Mouse (Mus musculus) brain, embryonic 14.5 days (tissue): ENCODE measurements around the gene Slc35f6. TPM values are rescaled to one million over a fixed set of nuclear protein-coding genes. Genes with fewer than 3 reads are reported as not detected.
"Not testable (repeated sequence)": the region's sequence is repeated elsewhere in the genome, so short reads cannot be mapped to it uniquely, and the experiment has no call there.

ENCODE experiments used
- DNase-seq: peaks from one replicate; pipeline ENCODE4 v3.0.0-alpha.2; 2011; ENCODE audit warnings: low read depth
- CTCF ChIP-seq: fragments of 200-500 bp; IDR thresholded peaks from 2 replicates; pipeline ENCODE4 v1.5.1; 2012; ENCODE audit warnings: inconsistent platforms, mild to moderate bottlenecking, moderate library complexity, borderline replicate concordance; ENCODE audit not compliant: insufficient read depth, insufficient read length; ENCODE audit errors: extremely low read depth
- POLR2A ChIP-seq: fragments of 200-500 bp; IDR thresholded peaks from 2 replicates; pipeline ENCODE4 v1.6.1; 2012; ENCODE audit warnings: mild to moderate bottlenecking, inconsistent platforms, borderline replicate concordance; ENCODE audit not compliant: poor library complexity, insufficient read depth, insufficient read length, severe bottlenecking; ENCODE audit errors: extremely low read depth
- polyA plus RNA-seq: library from polyadenylated mRNA; depleted of rRNA; stranded (reverse); fragments of >200 nt; gene quantifications from 2 replicates; pipeline ENCODE4 v1.2.3, GENCODE M21; 2012

The Slc35f6 gene
- polyA plus RNA-seq, 1 experiment = 44.4 TPM

DNA sequence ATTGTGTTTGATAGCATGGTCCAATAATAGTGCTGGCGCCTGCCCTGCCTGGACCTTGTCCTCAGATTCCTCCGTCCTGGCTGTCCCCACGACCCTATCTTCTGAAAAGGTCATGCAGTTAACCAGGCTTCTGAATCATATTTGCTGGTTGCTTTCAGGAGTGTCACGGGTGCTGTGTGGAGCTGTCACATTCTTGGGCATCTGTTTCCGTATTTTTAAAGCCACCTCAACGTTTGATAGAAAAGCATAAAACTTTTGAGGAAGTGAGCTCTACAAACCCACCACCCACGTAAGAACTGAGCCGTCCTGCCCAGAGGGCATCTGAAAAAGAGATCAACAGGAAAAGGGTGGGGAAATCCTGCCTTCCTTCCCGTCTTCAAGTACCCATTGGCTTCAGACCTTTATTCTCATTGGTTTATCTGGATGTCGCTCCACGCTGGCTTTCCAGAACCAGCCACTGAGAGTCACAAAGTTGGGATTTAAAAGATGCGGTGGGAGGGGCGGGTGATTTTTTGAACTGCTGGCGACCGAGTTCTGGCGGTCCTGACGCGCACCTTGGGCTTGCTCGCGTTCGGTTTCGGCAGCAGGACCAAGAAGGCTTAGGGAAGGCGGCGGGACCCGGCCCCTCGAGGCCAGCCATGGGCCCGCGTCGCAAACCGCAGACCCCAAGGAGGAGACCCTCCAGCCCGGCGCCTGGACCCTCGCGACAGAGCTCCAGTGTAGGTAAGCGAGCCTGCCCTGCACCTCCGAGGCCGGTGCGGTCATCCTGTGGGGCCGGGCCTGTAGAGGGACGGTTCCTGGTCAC lies 18.9 kb downstream of the Slc35f6 start, which contains the start of gene Cenpa:
Gene Cenpa (plus strand): TSS at position 387 of the 805 bp plus-strand sequence.
- TF ChIP-seq CTCF (no peak), POLR2A (peak; percentile 30; the same call in 1 of the 2 replicates)
- DNase-seq = peak; percentile 98

DNA sequence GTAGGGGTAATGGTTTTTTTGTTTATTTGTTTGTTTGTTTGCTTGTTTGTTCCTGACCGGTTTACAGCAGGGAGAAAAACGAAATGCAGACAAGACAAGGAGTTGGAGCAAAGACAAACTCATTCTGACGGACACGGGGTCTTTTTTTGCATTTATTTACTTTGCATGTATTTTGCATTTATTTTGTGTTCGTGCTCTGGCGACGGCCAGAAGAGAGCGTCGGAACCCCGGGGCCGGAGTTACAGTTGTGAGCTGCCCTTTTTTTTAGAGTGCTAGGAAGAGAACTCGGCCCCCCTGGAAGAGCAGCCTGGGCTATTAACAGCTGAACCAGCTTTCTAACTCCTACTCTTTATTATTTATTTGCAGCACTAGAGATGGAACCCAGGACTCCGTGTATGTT lies 19.5 kb downstream of the Slc35f6 start:
- TF ChIP-seq CTCF = no peak
- DNase-seq = no peak

DNA sequence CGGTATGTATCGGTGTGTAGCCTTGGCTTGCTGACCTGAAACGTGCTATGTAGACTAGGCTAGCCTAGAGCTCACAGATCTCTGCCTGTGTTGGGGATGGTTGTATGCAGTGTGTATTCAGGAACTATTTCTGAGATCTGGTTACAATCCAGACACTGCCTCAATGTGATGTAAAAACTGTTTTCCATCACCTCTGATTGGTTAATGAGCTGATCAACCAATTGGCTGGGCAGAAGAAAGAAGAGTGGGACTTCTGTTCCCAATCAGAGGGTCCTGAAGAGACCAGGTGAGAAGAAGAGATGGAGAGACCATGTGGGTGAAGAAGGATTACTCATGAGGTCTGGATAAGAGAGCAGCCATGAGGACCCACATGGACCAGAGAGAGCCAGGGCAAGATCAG lies 20.0 kb downstream of the Slc35f6 start:
- DNase-seq = no peak
- no peak for TF ChIP-seq CTCF
- TF ChIP-seq POLR2A = no peak

DNA sequence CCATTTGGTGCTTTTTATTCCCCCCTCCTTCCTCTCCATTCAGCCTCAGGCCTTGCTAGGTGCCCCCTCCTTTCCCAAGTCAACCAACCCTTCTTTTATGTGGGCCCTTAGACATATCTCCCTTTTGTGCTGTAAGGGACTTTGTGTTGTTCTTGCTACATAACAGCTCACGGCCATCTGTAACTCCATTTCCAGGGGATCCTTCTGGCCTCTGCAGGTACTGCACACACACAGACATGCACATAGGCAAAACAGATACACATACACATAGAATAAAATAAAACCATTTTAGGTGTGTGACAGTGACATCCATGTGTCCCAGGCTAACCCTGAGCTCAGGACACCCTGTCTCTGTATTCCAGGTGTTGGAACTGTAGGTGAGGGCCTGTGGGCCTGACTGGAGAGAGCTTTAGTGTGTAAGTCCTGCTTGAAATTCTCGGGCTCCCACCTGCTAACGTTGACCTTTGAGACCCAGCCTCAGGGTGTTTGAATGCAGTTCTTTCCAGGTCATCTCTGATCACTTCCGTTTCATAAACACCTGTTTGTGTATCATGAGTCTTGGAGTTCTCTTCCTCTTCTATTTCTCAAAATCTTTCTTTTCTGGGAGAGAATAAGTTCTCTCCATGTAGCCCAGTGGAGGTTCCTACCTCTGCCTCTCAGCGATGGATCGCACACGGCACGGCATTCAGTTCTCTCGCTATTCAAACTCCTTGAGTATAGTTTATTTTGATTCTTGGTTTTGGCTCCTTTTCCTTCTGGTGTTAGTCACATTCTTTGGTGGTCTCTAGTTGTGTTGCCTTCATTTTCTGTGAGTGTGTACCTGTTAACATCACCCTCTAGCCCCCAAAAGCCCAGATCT lies 21.1 kb downstream of the Slc35f6 start:
- no peak for DNase-seq
- no peak for TF ChIP-seq POLR2A
- no peak for TF ChIP-seq CTCF

DNA sequence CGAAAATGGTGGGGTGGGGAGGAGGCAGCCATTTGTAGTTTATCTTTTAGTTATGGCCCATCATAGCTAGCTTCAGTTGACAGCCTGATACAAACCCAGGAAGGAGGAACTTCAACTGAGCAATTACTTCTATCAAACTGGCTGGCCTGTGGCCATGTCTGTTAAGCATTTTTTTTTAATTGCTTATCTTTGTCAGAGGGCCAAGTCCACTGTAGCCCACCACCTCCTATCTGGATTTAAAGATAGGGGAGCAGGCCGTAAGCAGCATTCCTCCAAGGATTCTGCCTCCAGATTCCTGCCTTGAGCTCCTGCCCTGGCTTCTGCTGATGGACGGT lies 21.7 kb downstream of the Slc35f6 start:
- DNase-seq = no peak
- TF ChIP-seq POLR2A = no peak
- no peak for TF ChIP-seq CTCF

DNA sequence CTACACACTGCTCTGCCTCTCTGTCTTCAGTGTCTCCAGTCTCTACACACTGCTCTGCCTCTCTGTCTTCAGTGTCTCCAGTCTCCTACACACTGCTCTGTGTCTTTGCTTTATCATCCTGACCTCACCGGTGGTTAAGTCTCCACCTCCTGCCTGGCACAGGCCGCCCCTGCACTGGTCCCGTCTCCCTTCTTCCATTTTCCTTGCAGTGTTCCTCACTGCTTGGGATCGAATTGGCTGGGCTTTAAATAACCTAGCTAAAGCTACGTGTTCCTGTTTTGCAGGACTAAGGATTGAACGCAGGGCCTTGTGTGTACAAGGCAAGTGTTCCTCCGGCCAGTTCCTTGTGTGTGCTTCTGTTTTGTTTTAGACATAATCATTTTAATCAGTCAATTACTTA lies 22.4 kb downstream of the Slc35f6 start:
- no peak for DNase-seq
- TF ChIP-seq POLR2A (no peak), CTCF (no peak)

DNA sequence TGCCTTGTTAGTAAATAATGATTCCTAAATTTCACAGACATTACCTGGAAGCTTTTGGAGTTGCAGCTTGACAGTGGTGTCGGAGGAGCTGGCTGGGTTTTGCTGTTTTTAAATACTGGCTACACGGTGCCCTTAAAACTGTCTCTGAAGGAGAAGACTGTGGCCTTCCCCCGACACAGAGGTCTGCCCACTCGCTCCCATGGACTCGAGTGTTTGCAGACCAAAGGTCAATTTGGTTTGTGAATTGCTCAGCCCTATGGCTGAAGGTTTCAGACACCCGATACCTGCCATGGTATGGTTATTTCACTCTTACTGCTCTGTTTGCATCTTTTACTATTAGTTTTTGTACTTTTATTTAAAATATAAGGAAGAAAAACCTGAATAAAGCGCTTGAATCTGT lies 26.3 kb downstream of the Slc35f6 start:
- no peak for TF ChIP-seq POLR2A
- DNase-seq = no peak

DNA sequence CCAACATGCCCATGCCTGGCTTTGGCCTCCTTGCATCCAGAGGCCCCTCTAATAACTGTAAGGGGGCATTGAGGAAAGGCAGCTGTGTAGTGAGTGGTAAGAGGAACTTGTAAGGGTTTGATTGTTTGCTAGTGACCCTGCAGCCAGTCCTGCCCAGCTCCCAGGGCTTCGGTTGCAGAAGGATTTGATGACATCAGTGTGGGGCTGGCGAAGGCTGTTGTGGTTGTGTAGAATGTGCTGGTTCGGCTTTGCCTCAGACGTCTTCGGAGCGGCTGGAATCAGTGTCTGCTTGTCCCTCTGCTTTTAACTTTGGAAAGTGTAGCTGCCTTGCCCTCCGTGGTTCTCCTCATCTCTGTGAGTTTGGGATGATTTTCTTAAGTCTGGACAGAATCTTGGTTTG lies 29.1 kb downstream of the Slc35f6 start:
- TF ChIP-seq POLR2A (no peak), CTCF (no peak)
- no peak for DNase-seq

DNA sequence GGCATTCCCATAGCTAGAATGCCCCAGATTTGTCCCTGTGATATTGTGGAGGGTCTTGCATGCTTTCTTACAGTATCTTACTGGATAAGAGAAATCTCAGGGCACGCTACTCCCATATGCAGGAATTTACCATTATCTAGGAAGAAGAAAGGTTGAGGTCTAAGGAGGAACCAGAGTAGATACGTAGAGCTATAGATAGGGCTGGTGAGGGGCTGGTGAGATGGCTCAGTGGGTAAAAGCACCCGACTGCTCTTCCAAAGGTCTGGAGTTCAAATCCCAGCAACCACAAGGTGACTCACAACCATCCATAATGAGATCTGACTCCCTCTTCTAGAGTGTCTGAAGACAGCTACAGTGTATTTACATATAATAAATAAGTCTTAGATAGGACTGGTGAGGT lies 30.3 kb downstream of the Slc35f6 start:
- DNase-seq = not testable (repeated sequence)

DNA sequence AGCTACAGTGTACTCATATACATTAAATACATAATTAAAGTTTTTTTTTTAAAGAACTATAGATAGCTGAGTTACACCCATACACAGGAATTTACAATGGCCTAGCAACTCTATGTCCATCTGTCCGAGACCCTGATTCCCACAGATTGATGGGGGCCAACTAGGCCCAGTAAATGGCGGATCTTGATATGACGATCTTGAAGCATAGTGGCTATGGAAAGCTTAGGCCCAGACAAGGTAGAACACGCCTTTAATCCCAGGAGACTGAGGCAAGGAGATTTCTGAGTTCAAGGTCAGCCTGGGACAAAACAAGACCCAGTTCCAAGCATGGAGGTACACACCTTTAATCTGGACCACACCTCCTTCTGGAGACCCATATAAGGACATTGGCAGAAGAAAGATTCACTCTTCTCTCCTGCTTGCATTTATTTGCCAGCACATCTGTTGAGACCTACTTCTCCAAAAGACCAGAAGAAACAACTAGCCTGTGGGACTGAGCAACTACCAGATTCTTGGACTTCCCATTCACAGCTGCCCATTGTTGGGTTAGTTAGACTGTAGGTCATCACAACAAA lies 31.1 kb downstream of the Slc35f6 start:
- TF ChIP-seq CTCF (no peak), POLR2A (no peak)

DNA sequence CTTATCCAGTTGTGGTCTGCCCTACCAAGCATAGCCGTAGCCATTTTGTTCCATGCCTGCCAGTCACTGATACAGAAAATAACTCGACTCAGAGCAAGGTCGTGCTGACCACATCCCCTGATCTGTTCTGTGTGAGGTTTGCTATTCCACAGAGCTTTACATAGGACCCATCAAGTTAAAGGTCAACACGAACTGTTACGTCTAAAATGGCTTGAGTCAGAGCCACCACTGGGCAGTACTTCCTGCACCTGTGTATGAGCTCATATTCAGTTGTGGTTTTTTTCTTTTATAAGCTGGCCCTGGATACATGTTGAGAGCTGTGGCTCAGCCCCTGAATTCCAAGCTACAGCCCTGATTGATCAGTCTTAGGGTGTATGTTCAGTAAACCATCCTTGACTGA lies 31.9 kb downstream of the Slc35f6 start:
- no peak for DNase-seq
- TF ChIP-seq POLR2A = no peak
- TF ChIP-seq CTCF = no peak

More for the DNA sequence above, 31.1 kb downstream of the Slc35f6 start:
- DNase-seq = no peak

DNA sequence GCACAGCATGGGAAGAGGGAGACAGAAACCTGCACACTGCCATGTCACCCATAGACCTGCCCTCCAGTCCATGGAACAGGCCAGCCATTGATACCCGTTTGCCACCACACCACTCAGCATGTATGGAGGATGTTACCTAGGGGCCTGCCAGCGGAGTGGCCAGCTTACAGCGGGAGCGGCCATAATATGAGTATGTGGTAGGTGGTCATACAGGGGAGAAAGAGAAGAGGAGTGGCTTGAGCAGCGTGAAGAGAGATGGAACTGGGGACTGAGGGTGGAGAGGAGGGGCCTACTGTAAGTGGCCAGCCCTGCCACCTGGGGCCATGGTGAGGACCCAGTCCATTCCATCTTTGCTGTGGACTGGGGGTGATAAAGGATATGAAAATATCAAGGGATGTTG lies 34.2 kb downstream of the Slc35f6 start:
- no peak for DNase-seq
- TF ChIP-seq CTCF (no peak), POLR2A (no peak)
